Mouse (Mus musculus): ENCODE measurements at regions not wholly inside any gene's neighbourhood (a gene's known extent, or its start where the extent isn't known, plus 50 kb on each side); places are given as distances from the start of the nearest gene placed in this dataset.

- no peak for TF ChIP-seq CTCF (IDR thresholded peaks at IDR 0.05; ENCODE audit: low read depth)
- no peak overlapping the region for H3K4me3 ChIP-seq (ENCODE audit: low read depth, low read length)
- no peak overlapping the region for H3K27ac ChIP-seq (ENCODE audit: low read depth, low read length)
- peaks cover 6% of the 10 kb centered on the region; the same call in 1 of the 2 replicates for H3K4me1 ChIP-seq (replicated peaks; ENCODE audit: control insufficient read depth, insufficient read depth, low read length)
- H3K9ac ChIP-seq (ENCODE audit: low read depth, low read length), result no peak overlapping the region
- no peaks in the 10 kb centered on the region for H3K9me3 ChIP-seq (ENCODE audit: control insufficient read depth)
- H3K27me3 ChIP-seq (replicated peaks; ENCODE audit: control insufficient read depth, insufficient read depth, low read length), result no peaks in the 10 kb centered on the region
- ATAC-seq, result no peak
- WGBS, result 90% methylated on average over 7 of the region's 7 CpGs
- H3K4me2 ChIP-seq (replicated peaks; ENCODE audit: low read depth), result no peak overlapping the region
- no peaks in the 10 kb centered on the region for H3K36me3 ChIP-seq (ENCODE audit: control insufficient read depth, insufficient read depth)
These were observed 73.8 kb upstream of the Cpsf6 start for GRCm38 (mm10) chr10:117453406-117454170.

- H3K9me3 ChIP-seq (ENCODE audit: control insufficient read depth), result no peaks in the 10 kb centered on the region
- H3K27ac ChIP-seq (ENCODE audit: low read depth, low read length), result no peak overlapping the region
- H3K4me3 ChIP-seq (ENCODE audit: low read depth, low read length), result no peak overlapping the region
- no peak overlapping the region for H3K4me2 ChIP-seq (replicated peaks; ENCODE audit: low read depth)
- H3K4me1 ChIP-seq (replicated peaks; ENCODE audit: control insufficient read depth, insufficient read depth, low read length), result peaks cover 6% of the 10 kb centered on the region; the same call in 1 of the 2 replicates
- TF ChIP-seq CTCF (IDR thresholded peaks at IDR 0.05; ENCODE audit: low read depth), result no peak
- no peak for ATAC-seq
- H3K36me3 ChIP-seq (ENCODE audit: control insufficient read depth, insufficient read depth), result no peaks in the 10 kb centered on the region
- H3K9ac ChIP-seq (ENCODE audit: low read depth, low read length), result no peak overlapping the region
- WGBS, result 45% methylated on average over 7 of the region's 7 CpGs
- H3K27me3 ChIP-seq (replicated peaks; ENCODE audit: control insufficient read depth, insufficient read depth, low read length), result no peaks in the 10 kb centered on the region
These were observed 72.6 kb upstream of the Cpsf6 start for GRCm38 (mm10) chr10:117452190-117452950.

DNA sequence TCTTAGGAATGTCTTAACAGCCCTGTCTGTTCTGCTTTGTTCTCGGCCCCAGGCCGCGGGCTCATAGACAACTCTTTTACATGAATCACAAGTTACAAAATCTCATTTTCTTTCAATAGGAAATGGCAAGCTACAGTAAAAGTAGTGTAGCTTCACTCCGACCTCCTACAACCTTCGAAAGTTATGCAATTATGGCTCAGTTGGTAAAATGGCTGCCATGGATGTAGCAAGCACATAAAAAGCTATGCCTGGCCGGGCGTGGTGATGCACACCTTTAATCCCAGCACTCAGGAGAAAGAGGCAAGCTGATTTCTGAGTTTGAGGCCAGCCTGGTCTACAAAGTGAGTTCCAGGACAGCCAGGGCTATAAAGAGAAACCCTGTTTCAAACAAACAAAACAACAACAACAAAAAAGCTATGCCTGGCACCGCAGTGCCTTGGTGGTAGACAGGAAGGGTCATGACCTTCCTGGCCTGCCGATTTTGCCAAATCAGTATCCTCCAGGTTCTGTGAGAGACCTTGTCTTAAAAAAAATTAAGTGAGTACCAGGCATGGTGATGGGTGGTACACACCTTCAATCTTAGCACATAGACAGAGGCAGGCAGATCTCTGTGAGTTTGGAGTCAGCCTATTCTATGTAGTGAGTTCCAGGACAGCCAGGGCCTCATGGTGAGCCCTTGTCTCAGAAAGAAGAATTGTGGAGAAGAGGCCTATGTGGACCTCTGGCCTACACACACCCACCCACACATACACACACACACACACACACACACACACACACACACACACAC lies 71.8 kb upstream of the Cpsf6 start:
- Histone ChIP-seq H3K27ac (ENCODE audit: low read depth, low read length) (no peak overlapping the region), H3K9ac (ENCODE audit: low read depth, low read length) (no peak overlapping the region)
- 74% methylated on average over 9 of the region's 9 CpGs for WGBS

GRCm38 (mm10) chr10:117450631-117451030 lies 70.8 kb upstream of the Cpsf6 start:
- TF ChIP-seq CTCF (IDR thresholded peaks at IDR 0.05; ENCODE audit: low read depth), result no peak
- H3K9ac ChIP-seq (ENCODE audit: low read depth, low read length), result no peak overlapping the region
- 86% methylated on average over 4 of the region's 4 CpGs for WGBS
- H3K4me1 ChIP-seq (replicated peaks; ENCODE audit: control insufficient read depth, insufficient read depth, low read length), result peaks cover 3% of the 10 kb centered on the region; the same call in 1 of the 2 replicates
- no peaks in the 10 kb centered on the region for H3K36me3 ChIP-seq (ENCODE audit: control insufficient read depth, insufficient read depth)
- no peak overlapping the region for H3K27ac ChIP-seq (ENCODE audit: low read depth, low read length)
- ATAC-seq, result peak; percentile 27; the same call in 1 of the 2 replicates
- no peak overlapping the region for H3K4me2 ChIP-seq (replicated peaks; ENCODE audit: low read depth)
- H3K4me3 ChIP-seq (ENCODE audit: low read depth, low read length), result no peak overlapping the region
- H3K27me3 ChIP-seq (replicated peaks; ENCODE audit: control insufficient read depth, insufficient read depth, low read length), result no peaks in the 10 kb centered on the region
- no peaks in the 10 kb centered on the region for H3K9me3 ChIP-seq (ENCODE audit: control insufficient read depth)

More for the DNA sequence above, 71.8 kb upstream of the Cpsf6 start:
- H3K4me1 ChIP-seq (replicated peaks; ENCODE audit: control insufficient read depth, insufficient read depth, low read length), result peaks cover 6% of the 10 kb centered on the region; the same call in 1 of the 2 replicates
- H3K4me2 ChIP-seq (replicated peaks; ENCODE audit: low read depth), result no peak overlapping the region
- H3K4me3 ChIP-seq (ENCODE audit: low read depth, low read length), result no peak overlapping the region
- no peak for TF ChIP-seq CTCF (IDR thresholded peaks at IDR 0.05; ENCODE audit: low read depth)
- no peak for ATAC-seq
- H3K27me3 ChIP-seq (replicated peaks; ENCODE audit: control insufficient read depth, insufficient read depth, low read length), result no peaks in the 10 kb centered on the region
- no peaks in the 10 kb centered on the region for H3K36me3 ChIP-seq (ENCODE audit: control insufficient read depth, insufficient read depth)
- no peaks in the 10 kb centered on the region for H3K9me3 ChIP-seq (ENCODE audit: control insufficient read depth)

DNA sequence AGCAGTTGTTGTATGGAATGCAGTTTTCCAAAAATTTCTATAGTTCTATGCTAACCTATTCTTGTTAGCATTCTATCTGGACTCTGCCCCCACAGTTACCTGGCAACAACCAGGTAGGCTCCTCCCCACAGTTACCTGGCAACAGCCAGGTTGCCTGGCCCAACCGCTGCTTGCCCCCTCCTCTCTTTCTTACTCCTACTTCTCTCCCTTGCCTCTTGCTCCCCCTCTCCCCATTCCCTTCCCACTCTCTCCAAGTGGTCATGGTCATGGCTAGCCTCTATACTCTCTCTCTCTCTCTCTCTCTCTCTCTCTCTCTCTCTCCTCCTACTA lies 70.4 kb upstream of the Cpsf6 start:
- no peaks in the 10 kb centered on the region for H3K27me3 ChIP-seq (replicated peaks; ENCODE audit: control insufficient read depth, insufficient read depth, low read length)
- 44% methylated on average over 1 of the region's 1 CpGs for WGBS
- peaks cover 3% of the 10 kb centered on the region; the same call in 1 of the 2 replicates for H3K4me1 ChIP-seq (replicated peaks; ENCODE audit: control insufficient read depth, insufficient read depth, low read length)
- no peaks in the 10 kb centered on the region for H3K9me3 ChIP-seq (ENCODE audit: control insufficient read depth)
- ATAC-seq, result peak; percentile 65
- H3K36me3 ChIP-seq (ENCODE audit: control insufficient read depth, insufficient read depth), result no peaks in the 10 kb centered on the region
- no peak overlapping the region for H3K4me3 ChIP-seq (ENCODE audit: low read depth, low read length)
- no peak overlapping the region for H3K27ac ChIP-seq (ENCODE audit: low read depth, low read length)
- H3K4me2 ChIP-seq (replicated peaks; ENCODE audit: low read depth), result no peak overlapping the region
- no peak for TF ChIP-seq CTCF (IDR thresholded peaks at IDR 0.05; ENCODE audit: low read depth)
- H3K9ac ChIP-seq (ENCODE audit: low read depth, low read length), result no peak overlapping the region

Measured in intestine, postnatal 0 days (tissue).